Mouse (Mus musculus) neural tube, embryonic 13.5 days (tissue): ENCODE measurements around the gene Rbm24. TPM values are rescaled to one million over a fixed set of nuclear protein-coding genes. Genes with fewer than 3 reads are reported as not detected.
A peak's percentile ranks its signal among the peaks of the same experiment; 100 is the strongest.

ENCODE experiments used
- ATAC-seq: fragments of 200-750 bp; cut with Nextera tagmentation; 2 replicates; pipeline ENCODE4 v1.8.0; 2017; ENCODE audit warnings: low read depth, mild to moderate bottlenecking, moderate TSS enrichment, moderate library complexity
- H3K27ac ChIP-seq: fragments of 300-500 bp; sonication (generic); replicated peaks from 2 replicates; pipeline ENCODE4 v1.5.1; 2015; ENCODE audit warnings: moderate library complexity, mild to moderate bottlenecking, inconsistent platforms
- H3K27me3 ChIP-seq: fragments of 300-500 bp; sonication (generic); 2 replicates; pipeline ENCODE4 v1.6.1; 2015; ENCODE audit warnings: mild to moderate bottlenecking, inconsistent platforms
- H3K36me3 ChIP-seq: fragments of 300-500 bp; sonication (generic); 2 replicates; pipeline ENCODE4 v1.6.1; 2015; ENCODE audit warnings: mild to moderate bottlenecking, inconsistent platforms
- H3K4me1 ChIP-seq: fragments of 300-500 bp; sonication (generic); replicated peaks from 2 replicates; pipeline ENCODE4 v1.6.1; 2015; ENCODE audit warnings: inconsistent platforms
- H3K4me2 ChIP-seq: fragments of 300-500 bp; sonication (generic); 2 replicates; pipeline ENCODE4 v1.6.1; 2015; ENCODE audit warnings: inconsistent platforms, mild to moderate bottlenecking, moderate library complexity
- H3K4me3 ChIP-seq: fragments of 300-500 bp; sonication (generic); 2 replicates; pipeline ENCODE4 v1.5.1; 2015; ENCODE audit warnings: mild to moderate bottlenecking, inconsistent platforms
- H3K9ac ChIP-seq: fragments of 300-500 bp; sonication (generic); 2 replicates; pipeline ENCODE4 v1.6.1; 2015; ENCODE audit warnings: moderate library complexity, mild to moderate bottlenecking, inconsistent platforms
- H3K9me3 ChIP-seq: fragments of 300-500 bp; sonication (generic); 2 replicates; pipeline ENCODE4 v1.6.1; 2016; ENCODE audit warnings: inconsistent platforms
- WGBS: fragments of 180-500 bp; shearing (Covaris S2); methylation state at CpG from one replicate; pipeline ENCODE4 v1.1.7; 2015; 5-methylcytosine and 5-hydroxymethylcytosine counted together
- polyA plus RNA-seq: library from polyadenylated mRNA; unstranded; fragments of >200 nt; fragmentation: Nextera tagmentation; extraction: Ambion mirVana; gene quantifications from 2 replicates; pipeline ENCODE4 v1.2.1, GENCODE M21; 2015

Rbm24 gene
- polyA plus RNA-seq, 1 experiment from 2014 or later: 2.4 TPM

DNA sequence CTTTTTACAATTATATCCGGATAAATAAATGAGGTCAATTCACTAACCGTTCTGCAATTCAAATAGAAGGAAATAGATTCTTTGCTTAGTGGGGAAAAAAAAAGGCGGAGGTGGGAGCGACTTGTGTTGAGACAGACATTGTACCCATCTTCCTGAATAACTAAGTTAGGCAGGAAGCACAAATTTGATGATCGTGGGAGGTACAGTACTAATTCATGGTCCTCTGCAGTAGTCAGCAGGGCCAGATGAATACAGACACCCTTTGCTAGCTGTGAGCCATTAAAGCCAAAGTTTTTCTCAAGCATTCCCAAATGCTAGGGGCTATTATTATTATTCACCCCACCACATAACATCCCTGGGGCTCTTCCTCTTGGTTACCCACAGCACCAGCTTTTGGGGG lies 640 bp upstream of the Rbm24 start:
- ATAC-seq: no peak
- Histone ChIP-seq H3K4me2 (peak overlapping the region; percentile 94), H3K27ac (peak overlapping the region; percentile 69), H3K4me1 (peaks cover 20% of the 10 kb centered on the region), H3K4me3 (peak overlapping the region; percentile 76), H3K9me3 (no peaks in the 10 kb centered on the region), H3K9ac (peak overlapping the region; percentile 87; the same call in 1 of the 2 replicates), H3K36me3 (no peaks in the 10 kb centered on the region), H3K27me3 (peaks cover 6% of the 10 kb centered on the region; the same call in 1 of the 2 replicates)
- WGBS: 75% methylated on average over 5 of the region's 5 CpGs

DNA sequence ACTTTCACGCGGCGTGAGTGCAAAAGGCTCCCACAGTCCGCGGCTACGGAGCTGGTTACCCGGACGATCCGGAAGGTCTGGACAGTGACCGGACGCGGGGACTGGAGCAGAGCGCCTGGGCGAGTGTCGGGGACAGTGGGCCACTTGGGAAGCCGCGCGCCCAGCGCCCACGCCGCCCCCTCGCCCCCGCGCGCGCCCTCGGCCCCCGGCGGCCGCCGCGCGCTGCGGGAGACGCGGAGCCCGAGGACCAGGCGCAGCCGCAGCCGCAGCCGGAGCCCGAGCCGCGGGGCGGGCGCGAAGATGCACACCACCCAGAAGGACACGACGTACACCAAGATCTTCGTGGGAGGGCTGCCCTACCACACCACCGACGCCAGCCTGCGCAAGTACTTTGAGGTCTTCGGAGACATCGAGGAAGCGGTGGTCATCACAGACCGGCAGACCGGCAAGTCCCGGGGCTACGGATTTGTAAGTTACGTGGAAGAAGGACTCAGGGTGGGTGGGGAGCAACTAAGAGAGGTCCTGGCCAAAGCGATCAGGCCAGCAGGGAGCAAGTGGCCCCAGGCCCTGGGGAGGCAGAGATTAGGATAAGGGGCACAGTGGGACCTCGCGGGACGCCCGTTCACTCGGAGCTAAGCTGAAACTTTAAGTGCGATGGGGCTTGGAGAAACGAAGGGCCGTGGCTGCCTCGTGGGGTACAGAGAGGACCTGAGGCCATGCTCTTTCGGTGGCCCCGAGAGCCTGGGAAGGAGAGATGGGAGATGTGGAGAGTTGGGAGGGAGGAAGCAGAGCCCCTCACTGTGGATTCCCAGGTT lies 704 bp downstream of the Rbm24 start:
- H3K27me3 ChIP-seq: peaks cover 6% of the 10 kb centered on the region; the same call in 1 of the 2 replicates
- ATAC-seq: peak; percentile 74
- peaks cover 20% of the 10 kb centered on the region for H3K4me1 ChIP-seq

DNA sequence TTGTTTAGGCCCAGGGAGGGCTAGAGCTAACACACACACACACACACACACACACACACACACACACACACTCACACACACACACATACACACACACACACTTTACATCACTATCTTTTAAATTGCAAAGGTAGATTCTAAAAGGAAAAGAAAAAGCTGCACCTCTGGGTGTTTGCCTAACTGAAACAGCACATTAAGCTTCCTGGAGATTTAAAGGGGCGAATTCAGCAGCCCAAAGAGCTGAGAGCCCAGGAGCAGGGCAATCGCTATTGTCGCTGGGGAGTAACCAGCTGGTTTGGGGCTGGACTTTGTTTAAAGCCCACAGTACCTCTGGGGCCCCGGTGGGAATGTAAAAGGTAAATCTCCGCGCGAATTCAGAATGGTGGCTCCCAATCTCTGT lies 1.4 kb downstream of the Rbm24 start:
- H3K4me3 ChIP-seq: peak overlapping the region; percentile 76
- no peaks in the 10 kb centered on the region for H3K9me3 ChIP-seq
- 4% methylated on average over 7 of the region's 7 CpGs for WGBS
- H3K27me3 ChIP-seq: peaks cover 6% of the 10 kb centered on the region; the same call in 1 of the 2 replicates
- peaks cover 20% of the 10 kb centered on the region for H3K4me1 ChIP-seq
- peak overlapping the region; percentile 87 for H3K9ac ChIP-seq
- H3K27ac ChIP-seq: no peak overlapping the region; the same call in 1 of the 2 replicates
- ATAC-seq: no peak
- H3K36me3 ChIP-seq: no peaks in the 10 kb centered on the region
- H3K4me2 ChIP-seq: peak overlapping the region; percentile 94

More for the DNA sequence above, 704 bp downstream of the Rbm24 start:
- under 1% methylated on average over 73 of the region's 73 CpGs for WGBS
- peak overlapping the region; percentile 94 for H3K4me2 ChIP-seq
- H3K36me3 ChIP-seq: no peaks in the 10 kb centered on the region
- H3K4me3 ChIP-seq: peak overlapping the region; percentile 76
- no peaks in the 10 kb centered on the region for H3K9me3 ChIP-seq
- H3K27ac ChIP-seq: peak overlapping the region; percentile 69
- H3K9ac ChIP-seq: peak overlapping the region; percentile 87

DNA sequence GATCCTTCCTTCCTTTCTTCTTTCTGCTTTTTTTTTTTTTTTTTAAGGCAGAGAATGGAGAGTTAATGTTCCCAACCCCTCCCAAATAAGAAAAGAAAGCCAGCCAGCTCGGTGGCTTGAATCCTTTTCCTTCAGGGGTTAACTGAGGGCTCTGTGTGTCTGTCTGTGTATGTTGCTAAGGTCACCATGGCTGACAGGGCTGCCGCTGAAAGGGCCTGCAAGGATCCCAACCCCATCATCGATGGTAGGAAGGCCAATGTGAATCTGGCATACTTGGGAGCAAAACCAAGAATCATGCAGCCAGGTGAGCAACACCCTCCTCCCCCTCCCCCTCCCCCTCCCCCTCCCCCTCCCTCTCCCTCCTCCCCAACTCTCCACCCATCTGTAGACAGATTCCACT lies 1.9 kb downstream of the Rbm24 start:
- Histone ChIP-seq H3K4me2 (peak overlapping the region; percentile 94), H3K27ac (no peak overlapping the region; the same call in 1 of the 2 replicates), H3K9ac (peak overlapping the region; percentile 87), H3K9me3 (no peaks in the 10 kb centered on the region), H3K36me3 (no peaks in the 10 kb centered on the region), H3K27me3 (peaks cover 6% of the 10 kb centered on the region; the same call in 1 of the 2 replicates), H3K4me3 (peak overlapping the region; percentile 76), H3K4me1 (peaks cover 20% of the 10 kb centered on the region)
- ATAC-seq: no peak
- WGBS: 10% methylated on average over 3 of the region's 3 CpGs

DNA sequence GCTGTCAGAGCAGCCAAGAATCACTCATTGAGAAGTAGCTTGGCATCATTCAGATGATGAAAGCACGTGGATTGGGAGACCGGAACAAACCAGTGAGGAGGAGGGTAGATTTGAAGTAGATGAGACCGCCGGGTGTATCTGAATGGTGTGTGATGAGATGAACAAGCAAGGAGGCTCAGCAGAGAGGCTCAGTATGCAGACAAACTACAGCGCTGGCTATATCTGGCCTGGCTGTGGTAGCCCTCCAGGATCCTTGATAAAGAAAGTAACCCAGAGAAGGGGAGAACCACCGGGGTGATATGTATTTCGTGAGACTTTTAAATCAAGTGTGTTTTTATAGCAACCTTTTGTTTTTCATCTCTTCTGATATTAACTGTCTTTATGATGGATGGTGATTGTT lies 5.6 kb downstream of the Rbm24 start:
- Histone ChIP-seq H3K36me3 (peaks cover 5% of the 10 kb centered on the region), H3K4me2 (no peak overlapping the region), H3K9me3 (no peaks in the 10 kb centered on the region), H3K27me3 (no peaks in the 10 kb centered on the region), H3K4me3 (no peak overlapping the region), H3K9ac (no peak overlapping the region), H3K4me1 (peaks cover 14% of the 10 kb centered on the region), H3K27ac (no peak overlapping the region)
- ATAC-seq: no peak
- WGBS: 96% methylated on average over 7 of the region's 7 CpGs

DNA sequence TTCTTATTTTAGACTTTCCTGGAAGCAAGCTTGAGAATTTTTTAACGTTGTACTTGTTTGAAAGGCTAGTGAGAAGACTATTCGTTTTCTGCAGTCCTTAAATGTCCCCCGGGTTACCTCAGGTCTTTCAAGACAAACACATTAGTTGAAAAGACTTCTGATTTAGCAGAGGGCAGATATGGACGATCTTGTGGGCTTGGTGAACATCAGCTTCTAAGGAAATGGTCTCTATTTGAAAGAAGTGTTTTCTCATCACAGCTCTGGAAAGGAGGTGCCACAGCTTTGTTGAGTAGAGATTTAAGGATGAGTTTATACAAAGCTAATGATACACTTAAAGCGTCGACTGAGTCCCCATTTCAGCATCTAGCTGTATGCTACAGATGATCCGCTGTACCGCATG lies 6.1 kb downstream of the Rbm24 start:
- H3K4me3 ChIP-seq: no peak overlapping the region
- 93% methylated on average over 8 of the region's 8 CpGs for WGBS
- ATAC-seq: no peak
- no peaks in the 10 kb centered on the region for H3K9me3 ChIP-seq
- H3K27me3 ChIP-seq: no peaks in the 10 kb centered on the region
- H3K4me2 ChIP-seq: no peak overlapping the region
- no peak overlapping the region for H3K9ac ChIP-seq
- peaks cover 10% of the 10 kb centered on the region for H3K36me3 ChIP-seq
- no peak overlapping the region for H3K27ac ChIP-seq
- peaks cover 9% of the 10 kb centered on the region; the same call in 1 of the 2 replicates for H3K4me1 ChIP-seq

DNA sequence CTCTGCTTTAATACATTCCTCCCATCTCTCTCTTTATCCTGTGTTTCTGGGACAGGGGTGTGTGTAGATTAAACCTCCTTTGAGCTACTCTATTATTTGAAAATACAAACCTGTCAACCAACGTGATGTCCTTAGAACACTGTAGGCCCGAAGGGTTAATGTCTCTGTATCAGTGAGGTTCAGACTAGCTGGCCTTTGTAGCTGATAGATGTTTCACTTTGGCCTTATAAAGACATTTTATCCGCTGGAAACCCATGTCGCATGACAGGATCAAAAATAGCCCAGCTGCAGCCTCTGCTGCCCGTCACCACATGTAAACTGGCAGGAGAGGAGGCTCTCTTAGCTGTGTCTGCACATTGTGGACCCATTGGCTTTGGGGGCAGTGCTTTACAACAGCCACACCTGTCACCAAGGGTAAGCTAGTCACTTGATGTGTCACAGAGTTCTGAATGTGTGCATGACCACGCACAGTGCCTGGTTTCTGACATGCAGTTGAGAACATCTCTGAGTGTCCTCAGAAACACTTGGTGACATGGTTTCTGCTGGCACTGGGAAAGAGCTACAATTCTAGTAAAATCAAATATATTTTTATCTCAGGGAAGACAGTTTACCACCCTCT lies 8.5 kb downstream of the Rbm24 start:
- 88% methylated on average over 6 of the region's 6 CpGs for WGBS
- H3K9ac ChIP-seq: no peak overlapping the region
- no peak overlapping the region for H3K4me3 ChIP-seq
- H3K27ac ChIP-seq: no peak overlapping the region
- peaks cover 16% of the 10 kb centered on the region for H3K36me3 ChIP-seq
- no peak for ATAC-seq
- H3K27me3 ChIP-seq: no peaks in the 10 kb centered on the region
- H3K4me1 ChIP-seq: no peaks in the 10 kb centered on the region
- H3K9me3 ChIP-seq: no peaks in the 10 kb centered on the region
- H3K4me2 ChIP-seq: no peak overlapping the region

DNA sequence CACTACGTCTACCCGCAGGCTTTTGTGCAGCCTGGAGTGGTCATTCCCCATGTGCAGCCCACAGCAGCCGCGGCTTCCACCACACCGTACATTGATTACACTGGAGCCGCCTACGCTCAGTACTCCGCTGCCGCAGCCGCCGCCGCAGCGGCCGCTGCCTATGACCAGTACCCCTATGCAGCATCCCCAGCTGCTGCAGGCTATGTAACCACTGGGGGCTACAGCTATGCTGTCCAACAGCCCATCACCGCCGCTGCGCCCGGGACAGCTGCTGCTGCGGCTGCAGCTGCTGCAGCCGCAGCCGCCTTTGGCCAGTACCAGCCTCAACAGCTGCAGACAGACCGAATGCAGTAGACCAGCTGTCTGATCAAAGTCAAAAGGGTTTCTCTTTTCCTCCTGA lies 10.7 kb downstream of the Rbm24 start:
- H3K27me3 ChIP-seq: no peaks in the 10 kb centered on the region
- H3K4me3 ChIP-seq: no peak overlapping the region
- no peaks in the 10 kb centered on the region for H3K9me3 ChIP-seq
- peaks cover 16% of the 10 kb centered on the region for H3K36me3 ChIP-seq
- 81% methylated on average over 22 of the region's 22 CpGs for WGBS
- no peaks in the 10 kb centered on the region for H3K4me1 ChIP-seq
- no peak overlapping the region for H3K9ac ChIP-seq
- H3K27ac ChIP-seq: no peak overlapping the region
- no peak overlapping the region for H3K4me2 ChIP-seq
- ATAC-seq: no peak

DNA sequence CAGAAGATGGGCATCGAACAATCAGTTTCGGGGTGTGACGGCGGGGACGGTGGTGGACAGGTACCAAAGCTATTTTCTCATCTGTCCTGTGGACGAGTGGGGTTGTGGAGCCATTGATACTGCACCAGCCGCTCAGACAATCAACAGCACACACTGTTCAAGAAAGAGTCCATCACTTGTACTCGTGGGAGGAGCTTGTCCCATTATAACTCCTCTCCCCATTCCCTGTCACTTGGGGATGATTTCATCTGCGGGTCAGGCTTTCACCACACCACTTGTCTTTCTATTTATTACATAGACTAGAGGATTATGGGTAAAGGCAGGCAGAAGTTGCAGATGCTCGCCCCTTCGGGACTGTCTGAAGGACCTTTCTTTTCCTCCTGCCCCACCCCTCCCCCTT lies 11.6 kb downstream of the Rbm24 start:
- no peaks in the 10 kb centered on the region for H3K27me3 ChIP-seq
- H3K9ac ChIP-seq: no peak overlapping the region
- no peak for ATAC-seq
- no peaks in the 10 kb centered on the region for H3K9me3 ChIP-seq
- H3K27ac ChIP-seq: no peak overlapping the region
- no peaks in the 10 kb centered on the region for H3K4me1 ChIP-seq
- peaks cover 16% of the 10 kb centered on the region for H3K36me3 ChIP-seq
- WGBS: 91% methylated on average over 11 of the region's 11 CpGs
- no peak overlapping the region for H3K4me3 ChIP-seq
- H3K4me2 ChIP-seq: no peak overlapping the region

DNA sequence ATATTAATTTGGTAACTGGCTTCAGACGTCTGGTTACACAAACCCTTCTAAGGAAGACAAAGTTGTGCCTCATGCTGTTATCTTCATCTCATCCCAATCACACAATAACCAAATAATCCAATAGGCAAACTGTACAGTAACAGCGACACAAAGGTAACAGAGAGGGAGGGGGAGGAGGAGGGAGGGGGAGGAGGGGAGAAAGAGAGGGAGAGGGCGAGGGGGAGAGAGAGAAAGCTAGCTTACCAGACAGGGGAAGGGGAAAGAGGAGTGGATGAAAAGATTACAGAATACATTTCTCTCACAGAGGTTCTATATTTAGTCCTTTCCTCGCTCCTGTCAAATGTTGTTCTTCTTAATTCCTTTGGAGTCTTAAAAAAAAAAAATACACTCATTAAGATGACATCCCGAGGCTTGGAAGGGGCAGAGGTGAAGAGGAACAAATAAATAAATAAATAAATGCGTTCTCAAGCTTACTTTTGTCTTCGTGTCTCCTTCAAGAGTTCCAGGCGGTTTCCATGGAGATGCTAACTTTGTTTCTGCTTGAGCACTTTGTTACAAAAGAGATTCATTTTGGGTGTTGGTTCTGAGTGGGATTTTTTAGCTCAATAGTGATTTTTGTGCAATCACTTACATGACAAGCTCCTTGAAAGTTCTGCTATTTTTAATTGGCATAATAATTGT lies 15.8 kb downstream of the Rbm24 start:
- H3K36me3 ChIP-seq: peaks cover 10% of the 10 kb centered on the region
- no peak for ATAC-seq
- H3K4me3 ChIP-seq: no peak overlapping the region
- H3K4me2 ChIP-seq: no peak overlapping the region
- H3K27ac ChIP-seq: no peak overlapping the region
- H3K9me3 ChIP-seq: no peaks in the 10 kb centered on the region
- 15% methylated on average over 8 of the region's 8 CpGs for WGBS
- H3K9ac ChIP-seq: no peak overlapping the region
- no peaks in the 10 kb centered on the region for H3K4me1 ChIP-seq
- H3K27me3 ChIP-seq: no peaks in the 10 kb centered on the region

DNA sequence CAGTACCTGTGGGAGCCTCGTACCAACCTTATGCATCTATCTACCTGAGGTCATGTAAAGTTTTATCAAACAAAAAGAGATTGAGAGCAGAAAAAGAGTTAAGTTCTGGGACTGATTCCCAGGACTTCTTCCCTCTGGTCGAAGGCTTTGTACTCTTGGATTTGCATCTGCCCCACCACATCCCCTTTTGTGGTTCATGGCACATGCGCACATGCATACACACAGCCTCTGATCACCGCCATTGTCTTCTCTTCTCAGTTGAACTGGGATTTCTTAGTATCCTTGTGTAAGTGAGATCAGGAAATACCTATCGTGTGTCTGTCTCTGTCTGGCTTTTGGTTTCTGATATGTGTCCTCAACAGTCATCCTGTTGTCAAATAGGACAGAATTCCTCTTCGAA lies 20.7 kb downstream of the Rbm24 start:
- WGBS: 89% methylated on average over 6 of the region's 6 CpGs
- no peak for ATAC-seq
- Histone ChIP-seq H3K36me3 (no peaks in the 10 kb centered on the region), H3K4me1 (0 out of 2 replicates have a peak, but pooled peaks cover 6% of the 10 kb centered on the region), H3K4me3 (no peak overlapping the region), H3K27ac (no peak overlapping the region), H3K9me3 (no peaks in the 10 kb centered on the region), H3K27me3 (no peaks in the 10 kb centered on the region), H3K4me2 (no peak overlapping the region), H3K9ac (no peak overlapping the region)

DNA sequence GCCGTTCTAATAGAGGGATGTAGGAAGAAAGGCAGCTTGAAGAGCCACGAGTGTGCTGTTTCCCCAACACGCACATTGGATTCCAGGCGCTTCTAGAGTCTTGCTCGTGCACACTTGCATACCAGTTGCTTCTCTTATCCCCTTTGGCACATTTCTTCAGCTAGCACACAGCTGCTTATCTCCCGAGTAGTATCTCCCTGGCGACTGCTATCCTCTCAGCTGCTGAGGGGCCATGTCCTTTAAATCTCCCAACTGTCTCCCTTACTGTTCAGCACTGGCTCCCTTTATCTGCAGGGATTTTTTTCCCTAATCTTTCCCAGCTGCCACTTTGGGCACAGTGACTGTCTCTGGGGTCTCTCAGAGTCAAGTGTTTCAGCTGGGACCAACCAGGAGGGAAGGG lies 25.8 kb downstream of the Rbm24 start:
- WGBS: 67% methylated on average over 7 of the region's 7 CpGs
- ATAC-seq: no peak
- Histone ChIP-seq H3K4me3 (no peak overlapping the region), H3K4me2 (no peak overlapping the region), H3K27ac (no peak overlapping the region), H3K9me3 (no peaks in the 10 kb centered on the region), H3K36me3 (no peaks in the 10 kb centered on the region), H3K27me3 (no peaks in the 10 kb centered on the region), H3K9ac (no peak overlapping the region), H3K4me1 (0 out of 2 replicates have a peak, but pooled peaks cover 9% of the 10 kb centered on the region)
